Mouse (Mus musculus) myocyte (in vitro differentiated cells): ENCODE measurements around the gene Mau2. TPM values are rescaled to one million over a fixed set of nuclear protein-coding genes. Genes with fewer than 3 reads are reported as not detected.

ENCODE experiments used
- H3K27me3 ChIP-seq: one replicate; pipeline ENCODE4 v1.6.1; 2011; ENCODE audit not compliant: control insufficient read depth, insufficient read depth, insufficient read length
- H3K36me3 ChIP-seq: one replicate; pipeline ENCODE4 v1.6.1; 2011; ENCODE audit not compliant: control insufficient read depth, insufficient read depth
- H3K4me2 ChIP-seq: one replicate; pipeline ENCODE4 v1.6.1; 2011; ENCODE audit warnings: low read depth, control low read depth
- H3K4me3 ChIP-seq: one replicate; pipeline ENCODE4 v1.5.1; 2011; ENCODE audit warnings: mild to moderate bottlenecking, control low read depth, moderate library complexity
- H3K79me2 ChIP-seq: one replicate; pipeline ENCODE4 v1.6.1; 2011; ENCODE audit not compliant: control insufficient read depth, insufficient read depth
- H3ac ChIP-seq: one replicate; pipeline ENCODE4 v1.6.1; 2011; ENCODE audit not compliant: control insufficient read depth, insufficient read length
- CEBPB ChIP-seq: IDR thresholded peaks from 2 replicates; pipeline ENCODE4 v1.6.1; 2011; ENCODE audit warnings: mild to moderate bottlenecking, moderate library complexity; ENCODE audit not compliant: poor library complexity, insufficient read depth, severe bottlenecking
- E2F4 ChIP-seq: IDR thresholded peaks from one replicate; pipeline ENCODE4 v1.6.1; 2011; ENCODE audit warnings: mild to moderate bottlenecking, control low read depth, moderate library complexity; ENCODE audit not compliant: insufficient read depth
- MAX ChIP-seq: IDR thresholded peaks from one replicate; pipeline ENCODE4 v1.6.1; 2011; ENCODE audit warnings: low read depth, mild to moderate bottlenecking, control low read depth
- MYOD1 ChIP-seq, 3 experiments: IDR thresholded peaks; one replicate each; pipeline ENCODE4 v1.6.1; 2011; ENCODE audit warnings: control low read depth in 2 of 3, low read depth in 2 of 3, mild to moderate bottlenecking in 2 of 3, moderate library complexity in 1 of 3; ENCODE audit not compliant: insufficient read length in 2 of 3, control insufficient read depth in 1 of 3
- MYOG ChIP-seq, 3 experiments: IDR thresholded peaks; one replicate each; pipeline ENCODE4 v1.6.1; 2011; ENCODE audit warnings: control low read depth in 2 of 3, low read depth in 2 of 3, mild to moderate bottlenecking in 2 of 3; ENCODE audit not compliant: insufficient read length in 2 of 3, control insufficient read depth in 1 of 3, insufficient read depth in 1 of 3
- POLR2A ChIP-seq: IDR thresholded peaks from one replicate; pipeline ENCODE4 v1.6.1; 2011; ENCODE audit warnings: low read depth, mild to moderate bottlenecking, control low read depth, moderate library complexity; ENCODE audit not compliant: insufficient read length
- POLR2AphosphoS2 ChIP-seq: IDR thresholded peaks from one replicate; pipeline ENCODE4 v1.6.1; 2011; ENCODE audit warnings: low read depth, control low read depth; ENCODE audit not compliant: insufficient read length
- REST ChIP-seq: IDR thresholded peaks from one replicate; pipeline ENCODE4 v1.6.1; 2011; ENCODE audit warnings: mild to moderate bottlenecking, control low read depth, moderate library complexity; ENCODE audit not compliant: insufficient read depth, insufficient read length
- SRF ChIP-seq: IDR thresholded peaks from one replicate; pipeline ENCODE4 v1.6.1; 2011; ENCODE audit warnings: low read depth; ENCODE audit not compliant: control insufficient read depth, insufficient read length
- TCF12 ChIP-seq: IDR thresholded peaks from one replicate; pipeline ENCODE4 v1.6.1; 2011; ENCODE audit warnings: mild to moderate bottlenecking, control low read depth; ENCODE audit not compliant: poor library complexity, insufficient read depth, severe bottlenecking
- TCF3 ChIP-seq: IDR thresholded peaks from one replicate; pipeline ENCODE4 v1.6.1; 2011; ENCODE audit warnings: low read depth, control low read depth; ENCODE audit not compliant: insufficient read length
- USF1 ChIP-seq: IDR thresholded peaks from one replicate; pipeline ENCODE4 v1.6.1; 2011; ENCODE audit warnings: low read depth, mild to moderate bottlenecking, control low read depth, moderate library complexity
- polyA plus RNA-seq: library from polyadenylated mRNA; unstranded; fragments of >200 nt; fragmentation: generic; extraction: Trizol; gene quantifications from one replicate; pipeline ENCODE4 v1.2.1, GENCODE M21; 2012; ENCODE audit warnings: missing spikeins

The Mau2 gene
- polyA plus RNA-seq, 1 experiment, result 27.4 TPM

DNA sequence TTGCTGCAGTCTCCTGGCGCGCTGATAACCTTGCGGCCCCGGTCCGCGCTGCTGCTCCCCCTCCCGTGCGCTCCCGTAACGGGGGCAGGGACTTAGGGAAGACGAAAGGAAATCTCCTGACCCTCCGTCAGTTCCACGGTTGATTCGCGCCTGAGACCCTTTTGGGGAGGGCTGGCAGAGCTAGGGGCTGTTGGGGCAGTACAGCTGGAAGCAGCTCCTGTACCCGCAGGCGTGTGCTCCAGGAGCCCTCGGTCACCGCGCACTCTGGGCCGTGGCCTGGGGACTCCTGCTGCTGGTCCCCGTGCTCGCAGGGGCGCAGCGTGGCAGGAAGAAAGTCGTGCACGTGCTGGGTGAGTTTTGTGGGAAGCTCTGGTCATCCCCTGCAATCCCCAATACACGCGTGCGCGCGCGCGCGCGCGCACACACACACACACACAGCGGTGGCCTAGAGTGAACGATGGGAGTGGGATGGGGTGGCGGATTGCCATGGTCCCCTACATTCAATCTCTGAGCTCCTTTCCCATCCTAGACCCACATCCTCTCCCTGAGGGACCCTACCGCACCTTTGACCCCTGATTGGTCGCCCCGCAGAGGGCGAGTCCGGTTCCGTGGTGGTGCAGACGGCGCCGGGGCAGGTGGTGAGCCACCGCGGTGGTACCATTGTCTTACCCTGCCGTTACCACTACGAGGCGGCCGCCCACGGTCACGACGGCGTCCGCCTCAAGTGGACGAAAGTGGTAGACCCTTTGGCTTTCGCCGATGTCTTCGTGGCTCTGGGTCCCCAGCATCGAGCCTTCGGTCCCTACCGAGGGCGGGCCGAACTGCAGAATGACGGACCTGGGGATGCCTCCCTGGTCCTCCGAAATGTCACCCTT, 41.9 kb upstream of the Mau2 start:
- Histone ChIP-seq H3K27me3 (peaks cover 34% of the 10 kb centered on the region), H3K36me3 (no peaks in the 10 kb centered on the region), H3ac (no peak overlapping the region), H3K79me2 (no peaks in the 10 kb centered on the region), H3K4me3 (peak overlapping the region; percentile 28), H3K4me2 (peak overlapping the region; percentile 74)
- no peak for TF ChIP-seq USF1
- TF ChIP-seq POLR2A, result no peak
- no peak for TF ChIP-seq POLR2AphosphoS2
- TF ChIP-seq MAX, result no peak
- TF ChIP-seq SRF, result no peak
- no peak for TF ChIP-seq MYOD1 (IDR thresholded peaks at IDR 0.05; ENCODE audit: control insufficient read depth in 1 of 3, insufficient read length in 2 of 3, low read depth in 2 of 3)
- TF ChIP-seq TCF3, result no peak
- no peak for TF ChIP-seq REST
- no peak for TF ChIP-seq E2F4
- no peak for TF ChIP-seq CEBPB
- no peak for TF ChIP-seq MYOG (IDR thresholded peaks at IDR 0.05; ENCODE audit: control insufficient read depth in 1 of 3, insufficient read depth in 1 of 3, insufficient read length in 2 of 3, low read depth in 2 of 3)
- no peak for TF ChIP-seq TCF12

GRCm38 (mm10) chr8:70083285-70083684, 40.8 kb upstream of the Mau2 start, which contains the start of gene Hapln4:
TSS of gene Hapln4 (plus strand) at chr8:70083457.
- TF ChIP-seq POLR2A (peak; percentile 71), MYOG (IDR thresholded peaks at IDR 0.05; ENCODE audit: control insufficient read depth in 1 of 3, insufficient read depth in 1 of 3, insufficient read length in 2 of 3, low read depth in 2 of 3) (peak in 2 of 3 experiments; percentile 23 to 30), POLR2AphosphoS2 (peak; percentile 66), TCF12 (no peak), MYOD1 (IDR thresholded peaks at IDR 0.05; ENCODE audit: control insufficient read depth in 1 of 3, insufficient read length in 2 of 3, low read depth in 2 of 3) (peak in 2 of 3 experiments; percentile 31 to 59)
- peaks cover 31% of the 10 kb centered on the region for H3K27me3 ChIP-seq

DNA sequence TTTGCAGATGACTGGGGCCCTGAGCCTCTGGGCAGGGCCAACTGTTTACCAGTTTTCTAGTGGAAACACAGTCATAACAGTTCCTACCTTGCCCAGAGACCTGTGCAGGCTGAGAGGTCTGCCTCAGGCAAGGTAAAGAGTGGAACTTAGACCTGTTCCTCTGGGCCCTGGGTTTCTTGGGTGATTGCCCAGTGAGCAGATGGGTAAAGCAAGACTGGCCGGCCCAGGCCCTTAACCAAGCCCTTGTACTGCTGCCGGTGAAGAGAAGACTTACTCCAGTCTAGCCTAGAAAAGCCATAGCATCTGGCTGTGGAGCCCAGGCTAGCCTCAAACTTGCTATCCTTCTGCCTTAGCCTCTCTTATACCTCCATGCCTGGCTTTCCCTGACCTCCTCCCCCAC, 39.4 kb upstream of the Mau2 start:
- Histone ChIP-seq H3K4me3 (no peak overlapping the region), H3K79me2 (no peaks in the 10 kb centered on the region), H3ac (no peak overlapping the region), H3K4me2 (no peak overlapping the region), H3K36me3 (no peaks in the 10 kb centered on the region), H3K27me3 (peaks cover 24% of the 10 kb centered on the region)
- no peak for TF ChIP-seq E2F4
- no peak for TF ChIP-seq CEBPB
- no peak for TF ChIP-seq MYOG (IDR thresholded peaks at IDR 0.05; ENCODE audit: control insufficient read depth in 1 of 3, insufficient read depth in 1 of 3, insufficient read length in 2 of 3, low read depth in 2 of 3)
- TF ChIP-seq TCF3, result no peak
- no peak for TF ChIP-seq MAX
- no peak for TF ChIP-seq USF1
- no peak for TF ChIP-seq POLR2AphosphoS2
- TF ChIP-seq MYOD1 (IDR thresholded peaks at IDR 0.05; ENCODE audit: control insufficient read depth in 1 of 3, insufficient read length in 2 of 3, low read depth in 2 of 3), result no peak
- no peak for TF ChIP-seq REST
- TF ChIP-seq TCF12, result no peak

More at GRCm38 (mm10) chr8:70083285-70083684, 40.8 kb upstream of the Mau2 start, which contains the start of gene Hapln4:
- no peak within 1 kb of the TSS for H3ac ChIP-seq
- H3K36me3 ChIP-seq, result no peaks in the 10 kb centered on the region
- peak within 1 kb of the TSS; percentile 28 for H3K4me3 ChIP-seq
- peak within 1 kb of the TSS; percentile 74 for H3K4me2 ChIP-seq
- no peaks in the 10 kb centered on the region for H3K79me2 ChIP-seq

- H3ac ChIP-seq, result no peak overlapping the region
- H3K36me3 ChIP-seq, result peaks cover 9% of the 10 kb centered on the region
- no peak overlapping the region for H3K4me2 ChIP-seq
- TF ChIP-seq TCF12 (no peak), POLR2A (no peak), MYOD1 (IDR thresholded peaks at IDR 0.05; ENCODE audit: control insufficient read depth in 1 of 3, insufficient read length in 2 of 3, low read depth in 2 of 3) (no peak), REST (no peak), CEBPB (no peak), TCF3 (no peak), POLR2AphosphoS2 (no peak), MYOG (IDR thresholded peaks at IDR 0.05; ENCODE audit: control insufficient read depth in 1 of 3, insufficient read depth in 1 of 3, insufficient read length in 2 of 3, low read depth in 2 of 3) (no peak), SRF (no peak)
- no peaks in the 10 kb centered on the region for H3K27me3 ChIP-seq
- no peaks in the 10 kb centered on the region for H3K79me2 ChIP-seq
- no peak overlapping the region for H3K4me3 ChIP-seq
Observed at GRCm38 (mm10) chr8:70073682-70074081, 31.1 kb upstream of the Mau2 start.

GRCm38 (mm10) chr8:70073120-70073519, 30.6 kb upstream of the Mau2 start:
- no peak for TF ChIP-seq POLR2AphosphoS2
- no peak for TF ChIP-seq USF1
- TF ChIP-seq TCF12, result no peak
- TF ChIP-seq TCF3, result no peak
- TF ChIP-seq SRF, result no peak
- TF ChIP-seq MYOG (IDR thresholded peaks at IDR 0.05; ENCODE audit: control insufficient read depth in 1 of 3, insufficient read depth in 1 of 3, insufficient read length in 2 of 3, low read depth in 2 of 3), result no peak
- TF ChIP-seq MYOD1 (IDR thresholded peaks at IDR 0.05; ENCODE audit: control insufficient read depth in 1 of 3, insufficient read length in 2 of 3, low read depth in 2 of 3), result no peak
- no peak for TF ChIP-seq POLR2A
- TF ChIP-seq E2F4, result no peak
- no peak for TF ChIP-seq CEBPB
- TF ChIP-seq MAX, result no peak
- TF ChIP-seq REST, result no peak
- no peak overlapping the region for H3K4me2 ChIP-seq
- H3K4me3 ChIP-seq, result no peak overlapping the region
- H3K79me2 ChIP-seq, result no peaks in the 10 kb centered on the region
- H3K27me3 ChIP-seq, result no peaks in the 10 kb centered on the region
- peaks cover 9% of the 10 kb centered on the region for H3K36me3 ChIP-seq
- no peak overlapping the region for H3ac ChIP-seq
